Mouse (Mus musculus) E14TG2a.4 (cell line): ENCODE measurements around the gene Exoc4.

ENCODE experiments used
- H3K27me3 ChIP-seq: 2 replicates; pipeline ENCODE4 v1.6.1; 2014; ENCODE audit warnings: low read length, control low read depth; ENCODE audit not compliant: insufficient read depth
- H3K36me3 ChIP-seq: 2 replicates; pipeline ENCODE4 v1.6.1; 2014; ENCODE audit warnings: low read length, control low read depth; ENCODE audit not compliant: insufficient read depth
- H3K4me1 ChIP-seq: replicated peaks from 2 replicates; pipeline ENCODE4 v1.6.1; 2014; ENCODE audit warnings: low read depth, low read length, control low read depth
- H3K4me3 ChIP-seq: replicated peaks from 2 replicates; pipeline ENCODE4 v1.5.1; 2014; ENCODE audit warnings: mild to moderate bottlenecking, low read length
- H3K9me3 ChIP-seq: 2 replicates; pipeline ENCODE4 v1.6.1; 2014; ENCODE audit warnings: low read length, control low read depth
- CTCF ChIP-seq: conservative IDR thresholded peaks from 2 replicates; pipeline ENCODE4 v1.5.1; 2014; ENCODE audit warnings: low read length
- NANOG ChIP-seq: IDR thresholded peaks from 2 replicates; pipeline ENCODE4 v1.6.1; 2014; ENCODE audit warnings: borderline replicate concordance, low read length, mixed read lengths
- POU5F1 ChIP-seq: IDR thresholded peaks from 2 replicates; pipeline ENCODE4 v1.6.1; 2014; ENCODE audit warnings: low read length, borderline replicate concordance

Gene Exoc4

GRCm38 (mm10) chr6:33801254-33801653, 552.4 kb downstream of the Exoc4 start:
- no peak overlapping the region for H3K4me3 ChIP-seq
- no peaks in the 10 kb centered on the region for H3K27me3 ChIP-seq
- no peak for TF ChIP-seq NANOG
- no peak for TF ChIP-seq CTCF
- TF ChIP-seq POU5F1: no peak
- peaks cover 7% of the 10 kb centered on the region; the same call in 1 of the 2 replicates for H3K4me1 ChIP-seq
- no peaks in the 10 kb centered on the region for H3K9me3 ChIP-seq
- H3K36me3 ChIP-seq: no peaks in the 10 kb centered on the region

- Histone ChIP-seq H3K4me1 (peaks cover 5% of the 10 kb centered on the region; the same call in 1 of the 2 replicates), H3K27me3 (no peaks in the 10 kb centered on the region), H3K36me3 (no peaks in the 10 kb centered on the region), H3K9me3 (no peaks in the 10 kb centered on the region), H3K4me3 (no peak overlapping the region)
- no peak for TF ChIP-seq POU5F1
- no peak for TF ChIP-seq CTCF
- TF ChIP-seq NANOG: no peak
Observed at GRCm38 (mm10) chr6:33803481-33804098, 554.7 kb downstream of the Exoc4 start.

GRCm38 (mm10) chr6:33804775-33805174, 555.9 kb downstream of the Exoc4 start:
- Histone ChIP-seq H3K36me3 (no peaks in the 10 kb centered on the region), H3K4me3 (no peak overlapping the region), H3K27me3 (no peaks in the 10 kb centered on the region), H3K4me1 (peaks cover 5% of the 10 kb centered on the region; the same call in 1 of the 2 replicates), H3K9me3 (no peaks in the 10 kb centered on the region)
- no peak for TF ChIP-seq POU5F1
- no peak for TF ChIP-seq NANOG
- no peak for TF ChIP-seq CTCF

- H3K4me1 ChIP-seq: peaks cover 5% of the 10 kb centered on the region; the same call in 1 of the 2 replicates
- no peaks in the 10 kb centered on the region for H3K27me3 ChIP-seq
- TF ChIP-seq CTCF: no peak
- no peak for TF ChIP-seq NANOG
- TF ChIP-seq POU5F1: no peak
- H3K36me3 ChIP-seq: no peaks in the 10 kb centered on the region
- H3K9me3 ChIP-seq: no peaks in the 10 kb centered on the region
- H3K4me3 ChIP-seq: no peak overlapping the region
Observed at GRCm38 (mm10) chr6:33806072-33806782, 557.3 kb downstream of the Exoc4 start.

- Histone ChIP-seq H3K4me1 (0 out of 2 replicates have a peak, but pooled peaks cover 4% of the 10 kb centered on the region), H3K4me3 (no peak overlapping the region), H3K9me3 (no peaks in the 10 kb centered on the region), H3K27me3 (no peaks in the 10 kb centered on the region), H3K36me3 (peaks cover 9% of the 10 kb centered on the region; the same call in 1 of the 2 replicates)
- no peak for TF ChIP-seq CTCF
- no peak for TF ChIP-seq NANOG
- TF ChIP-seq POU5F1: no peak
Observed at GRCm38 (mm10) chr6:33814386-33814785, 565.5 kb downstream of the Exoc4 start.

- TF ChIP-seq CTCF (no peak), POU5F1 (no peak), NANOG (no peak)
- no peaks in the 10 kb centered on the region for H3K27me3 ChIP-seq
- H3K9me3 ChIP-seq: no peaks in the 10 kb centered on the region
Observed at GRCm38 (mm10) chr6:33823171-33823570, 574.3 kb downstream of the Exoc4 start.

GRCm38 (mm10) chr6:33823777-33824302, 575.0 kb downstream of the Exoc4 start:
- no peak overlapping the region for H3K4me3 ChIP-seq
- peaks cover 3% of the 10 kb centered on the region; the same call in 1 of the 2 replicates for H3K36me3 ChIP-seq
- no peak for TF ChIP-seq CTCF
- H3K27me3 ChIP-seq: no peaks in the 10 kb centered on the region
- H3K4me1 ChIP-seq: no peaks in the 10 kb centered on the region
- H3K9me3 ChIP-seq: no peaks in the 10 kb centered on the region

More at GRCm38 (mm10) chr6:33823171-33823570, 574.3 kb downstream of the Exoc4 start:
- Histone ChIP-seq H3K4me3 (no peak overlapping the region), H3K36me3 (peaks cover 3% of the 10 kb centered on the region; the same call in 1 of the 2 replicates), H3K4me1 (no peaks in the 10 kb centered on the region)

GRCm38 (mm10) chr6:33828499-33828898, 579.6 kb downstream of the Exoc4 start:
- Histone ChIP-seq H3K27me3 (no peaks in the 10 kb centered on the region), H3K4me3 (no peak overlapping the region), H3K4me1 (peaks cover 14% of the 10 kb centered on the region), H3K36me3 (no peaks in the 10 kb centered on the region), H3K9me3 (no peaks in the 10 kb centered on the region)
- TF ChIP-seq CTCF (no peak), POU5F1 (no peak), NANOG (no peak)
